Mouse (Mus musculus) cortical plate, adult 2 months (tissue): ENCODE data around the gene Nkx3-2.

Experiments
- CTCF ChIP-seq: fragments of 200-500 bp; IDR thresholded peaks from 2 replicates; pipeline ENCODE4 v1.5.1; 2011; ENCODE audit warnings: mild to moderate bottlenecking, control low read depth, low read length; ENCODE audit not compliant: insufficient read depth; ENCODE audit errors: extremely low read depth
- POLR2A ChIP-seq: fragments of 200-500 bp; IDR thresholded peaks from 2 replicates; pipeline ENCODE4 v1.6.1; 2011; ENCODE audit warnings: mild to moderate bottlenecking, low read length, control low read depth; ENCODE audit not compliant: insufficient read depth; ENCODE audit errors: extremely low read depth

DNA sequence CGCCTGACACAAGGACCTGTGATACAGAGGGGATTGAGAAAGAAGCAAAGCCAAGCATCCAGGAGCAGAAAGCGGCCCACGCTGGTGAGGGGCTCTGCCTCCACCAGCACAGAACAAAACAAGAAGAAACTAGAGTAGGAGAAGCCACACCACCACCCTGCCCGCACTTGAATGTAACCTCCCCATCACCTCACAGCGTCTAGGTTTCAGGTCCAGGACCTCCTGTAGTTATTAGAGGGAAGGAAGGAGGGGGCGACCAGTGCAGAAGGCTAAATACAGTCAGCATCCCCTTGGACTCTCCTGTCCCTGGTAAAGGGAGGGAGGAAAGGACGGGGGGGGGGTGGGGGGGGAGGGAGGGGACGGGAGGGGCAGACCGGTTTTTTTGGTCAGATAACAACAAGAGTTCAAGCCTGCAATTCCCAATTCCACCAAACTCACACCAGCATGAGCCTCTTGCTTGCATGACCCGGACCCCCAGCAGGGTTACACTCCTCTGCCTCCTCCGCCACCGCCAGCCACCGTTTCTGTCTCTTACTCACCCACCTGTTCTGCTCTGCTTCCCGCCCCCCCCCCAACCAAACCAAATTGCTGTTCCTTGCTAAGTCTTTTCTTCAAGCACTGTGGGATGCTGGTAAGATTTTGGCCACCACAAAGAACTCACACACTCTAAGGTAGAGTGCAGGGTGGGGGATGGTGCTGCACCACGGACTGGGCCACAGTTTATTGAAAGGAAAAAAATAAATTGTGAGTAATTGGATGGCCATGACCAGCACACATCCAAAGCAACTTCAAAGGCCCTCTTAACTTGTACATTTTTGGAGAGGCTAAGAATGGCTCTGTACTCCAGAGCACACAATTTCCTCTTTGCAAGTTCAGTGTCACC, 19.2 kb downstream of the Nkx3-2 start:
- TF ChIP-seq CTCF, result no peak
- no peak for TF ChIP-seq POLR2A
